Mouse (Mus musculus) forebrain, embryonic 16.5 days (tissue): ENCODE results near the gene Zfp599. TPM values are rescaled to one million over a fixed set of nuclear protein-coding genes. Genes with fewer than 3 reads are reported as not detected.
"Not testable (repeated sequence)": the region's sequence is repeated elsewhere in the genome, so short reads cannot be mapped to it uniquely, and the experiment has no call there.

Experiments
- ATAC-seq: fragments of 200-750 bp; cut with Nextera tagmentation; 2 replicates; pipeline ENCODE4 v1.8.0; 2017; ENCODE audit warnings: mild to moderate bottlenecking, moderate library complexity
- H3K27ac ChIP-seq: fragments of 300-500 bp; sonication (generic); 2 replicates; pipeline ENCODE4 v1.5.1; 2014; ENCODE audit warnings: low read length, control low read depth
- H3K27me3 ChIP-seq: fragments of 300-500 bp; sonication (generic); replicated peaks from 2 replicates; pipeline ENCODE4 v1.6.1; 2014; ENCODE audit warnings: low read length; ENCODE audit not compliant: control insufficient read depth, insufficient read depth
- H3K36me3 ChIP-seq: fragments of 300-500 bp; sonication (generic); 2 replicates; pipeline ENCODE4 v1.6.1; 2014; ENCODE audit not compliant: control insufficient read depth, insufficient read depth
- H3K4me1 ChIP-seq: fragments of 300-500 bp; sonication (generic); replicated peaks from 2 replicates; pipeline ENCODE4 v1.6.1; 2014; ENCODE audit warnings: low read length; ENCODE audit not compliant: control insufficient read depth, insufficient read depth
- H3K4me2 ChIP-seq: fragments of 300-500 bp; sonication (generic); 2 replicates; pipeline ENCODE4 v1.6.1; 2014; ENCODE audit warnings: mild to moderate bottlenecking, low read length, control low read depth
- H3K4me3 ChIP-seq: fragments of 300-500 bp; sonication (generic); replicated peaks from 2 replicates; pipeline ENCODE4 v1.5.1; 2014; ENCODE audit warnings: mild to moderate bottlenecking, low read length, control low read depth
- H3K9ac ChIP-seq: fragments of 300-500 bp; sonication (generic); replicated peaks from 2 replicates; pipeline ENCODE4 v1.6.1; 2014; ENCODE audit warnings: low read depth, low read length, control low read depth
- H3K9me3 ChIP-seq: fragments of 300-500 bp; sonication (generic); 2 replicates; pipeline ENCODE4 v1.6.1; 2016; ENCODE audit warnings: low read length; ENCODE audit not compliant: control insufficient read depth
- WGBS: fragments of 180-500 bp; shearing (Covaris S2); extraction: QIAGEN DNeasy Blood & Tissue Kit; methylation state at CpG from one replicate; pipeline ENCODE4 v1.1.7; 2014; 5-methylcytosine and 5-hydroxymethylcytosine counted together
- polyA plus RNA-seq: library from polyadenylated mRNA; unstranded; fragments of >200 nt; fragmentation: Nextera tagmentation; extraction: Ambion mirVana; gene quantifications from 2 replicates; pipeline ENCODE4 v1.2.1, GENCODE M21; 2015

The Zfp599 gene
- polyA plus RNA-seq, 1 experiment from 2014 or later, result 12.9 TPM

DNA sequence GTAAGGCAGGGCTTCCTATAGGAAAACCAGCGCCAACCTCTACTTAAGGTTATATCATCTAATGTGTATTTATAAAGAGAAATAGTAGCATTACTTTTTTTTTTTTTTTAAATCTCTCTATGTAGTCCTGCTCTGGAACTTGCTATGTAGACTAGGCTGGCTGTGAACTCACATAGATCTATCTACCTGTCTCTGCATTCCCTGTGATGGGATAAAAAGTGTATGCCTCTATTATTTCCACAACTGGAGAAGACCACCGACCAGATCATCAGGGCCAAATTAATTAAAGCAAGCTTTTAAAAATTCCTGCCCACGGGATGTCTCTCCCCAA is 362 bp upstream of the Zfp599 start:
- Histone ChIP-seq H3K4me3 (peak overlapping the region; percentile 70), H3K36me3 (peaks cover 8% of the 10 kb centered on the region), H3K4me2 (peak overlapping the region; percentile 74), H3K4me1 (0 out of 2 replicates have a peak, but pooled peaks cover 4% of the 10 kb centered on the region), H3K9me3 (no peaks in the 10 kb centered on the region; the same call in 1 of the 2 replicates), H3K9ac (peak overlapping the region; percentile 86; the same call in 1 of the 2 replicates), H3K27me3 (0 out of 2 replicates have a peak, but pooled peaks cover 2% of the 10 kb centered on the region), H3K27ac (no peak overlapping the region)
- 29% methylated on average over 3 of the region's 3 CpGs for WGBS
- no peak for ATAC-seq

DNA sequence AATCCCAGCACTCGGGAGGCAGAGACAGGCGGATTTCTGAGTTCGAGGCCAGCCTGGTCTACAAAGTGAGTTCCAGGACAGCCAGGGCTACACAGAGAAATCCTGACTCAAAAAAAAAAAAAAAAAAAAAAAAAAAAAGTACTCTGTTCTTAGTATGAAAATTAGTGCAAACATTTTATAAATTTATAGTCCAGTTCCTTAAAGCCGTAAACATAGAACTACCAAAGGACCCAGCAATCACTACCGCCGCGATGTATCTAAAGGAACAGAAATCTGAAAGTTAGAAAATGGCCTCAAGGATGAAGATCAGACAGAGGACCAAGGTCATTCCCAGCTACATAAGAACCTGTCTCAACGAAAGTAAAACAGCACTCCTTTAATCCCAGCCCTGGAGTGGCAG is 911 bp downstream of the Zfp599 start:
- H3K4me1 ChIP-seq, result 0 out of 2 replicates have a peak, but pooled peaks cover 4% of the 10 kb centered on the region
- H3K27ac ChIP-seq, result no peak overlapping the region
- H3K36me3 ChIP-seq, result peaks cover 15% of the 10 kb centered on the region
- no peak overlapping the region; the same call in 1 of the 2 replicates for H3K9ac ChIP-seq
- 86% methylated on average over 8 of the region's 8 CpGs for WGBS
- H3K9me3 ChIP-seq, result peaks cover 3% of the 10 kb centered on the region; the same call in 1 of the 2 replicates
- 0 out of 2 replicates have a peak, but pooled peaks cover 2% of the 10 kb centered on the region for H3K27me3 ChIP-seq
- H3K4me3 ChIP-seq, result peak overlapping the region; percentile 70
- peak overlapping the region; percentile 74 for H3K4me2 ChIP-seq
- ATAC-seq, result no peak

- H3K9ac ChIP-seq, result no peak overlapping the region
- no peaks in the 10 kb centered on the region for H3K27me3 ChIP-seq
- peaks cover 33% of the 10 kb centered on the region for H3K36me3 ChIP-seq
- no peak overlapping the region for H3K4me3 ChIP-seq
- 0 out of 2 replicates have a peak, but pooled peaks cover 4% of the 10 kb centered on the region for H3K4me1 ChIP-seq
- no peak overlapping the region for H3K4me2 ChIP-seq
- ATAC-seq, result no peak
- 98% methylated on average over 4 of the region's 4 CpGs for WGBS
- no peak overlapping the region for H3K27ac ChIP-seq
- peaks cover 7% of the 10 kb centered on the region for H3K9me3 ChIP-seq
Observed at GRCm38 (mm10) chr9:22256579-22256978, 3.1 kb downstream of the Zfp599 start.

DNA sequence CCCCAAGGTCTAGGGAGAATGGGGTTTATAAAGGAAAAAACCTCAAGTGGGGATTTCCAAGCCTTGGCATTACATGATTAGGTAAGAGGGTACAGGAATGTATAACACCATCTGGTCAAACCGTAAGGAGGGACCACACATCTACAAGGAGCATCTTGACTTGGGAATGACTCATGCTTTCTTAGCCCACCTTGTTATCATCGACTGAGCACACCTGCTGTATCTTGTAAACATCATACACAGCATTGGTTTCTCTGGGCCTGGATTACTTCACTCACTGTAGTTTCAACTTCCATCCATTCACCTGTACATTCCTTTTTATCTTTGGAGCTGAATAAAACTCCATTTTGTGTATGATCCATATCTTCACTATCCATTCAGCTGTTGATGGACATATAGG is 15.5 kb downstream of the Zfp599 start:
- H3K4me3 ChIP-seq, result no peak overlapping the region
- H3K9ac ChIP-seq, result no peak overlapping the region
- no peaks in the 10 kb centered on the region for H3K27me3 ChIP-seq
- WGBS, result 88% methylated on average over 2 of the region's 2 CpGs
- H3K4me2 ChIP-seq, result no peak overlapping the region
- peaks cover 13% of the 10 kb centered on the region for H3K9me3 ChIP-seq
- no peaks in the 10 kb centered on the region for H3K4me1 ChIP-seq
- H3K36me3 ChIP-seq, result peaks cover 50% of the 10 kb centered on the region
- no peak overlapping the region for H3K27ac ChIP-seq
- no peak for ATAC-seq

DNA sequence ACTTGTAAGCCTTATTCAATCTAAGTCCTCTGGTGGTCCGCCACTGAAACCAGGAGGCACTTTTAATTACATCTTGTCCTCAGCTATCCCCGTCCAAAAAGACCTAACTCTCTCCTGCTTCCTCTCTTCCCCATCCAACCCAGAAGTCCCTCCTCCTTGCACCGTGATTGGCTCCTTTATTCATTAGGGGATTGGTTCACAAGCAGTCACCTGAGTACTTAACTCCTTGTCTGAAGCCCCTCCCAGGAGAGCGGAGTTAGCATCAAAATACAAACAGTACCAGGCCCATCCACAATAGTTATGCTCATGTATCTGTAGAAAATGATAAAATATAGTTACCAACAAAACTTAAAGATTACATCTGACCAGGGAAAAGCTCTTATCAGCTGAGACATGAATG is 19.7 kb downstream of the Zfp599 start:
- peaks cover 36% of the 10 kb centered on the region for H3K36me3 ChIP-seq
- H3K9me3 ChIP-seq, result no peaks in the 10 kb centered on the region
- H3K27ac ChIP-seq, result no peak overlapping the region
- no peak overlapping the region for H3K4me3 ChIP-seq
- 94% methylated on average over 4 of the region's 4 CpGs for WGBS
- ATAC-seq, result no peak
- no peaks in the 10 kb centered on the region for H3K4me1 ChIP-seq
- no peak overlapping the region for H3K9ac ChIP-seq
- no peaks in the 10 kb centered on the region for H3K27me3 ChIP-seq
- H3K4me2 ChIP-seq, result no peak overlapping the region

GRCm38 (mm10) chr9:22230556-22230955 is 29.1 kb downstream of the Zfp599 start:
- Histone ChIP-seq H3K27me3 (no peaks in the 10 kb centered on the region), H3K27ac (no peak overlapping the region), H3K36me3 (no peaks in the 10 kb centered on the region), H3K9ac (no peak overlapping the region), H3K4me3 (no peak overlapping the region), H3K4me1 (0 out of 2 replicates have a peak, but pooled peaks cover 5% of the 10 kb centered on the region), H3K4me2 (no peak overlapping the region), H3K9me3 (no peaks in the 10 kb centered on the region)
- ATAC-seq, result no peak

DNA sequence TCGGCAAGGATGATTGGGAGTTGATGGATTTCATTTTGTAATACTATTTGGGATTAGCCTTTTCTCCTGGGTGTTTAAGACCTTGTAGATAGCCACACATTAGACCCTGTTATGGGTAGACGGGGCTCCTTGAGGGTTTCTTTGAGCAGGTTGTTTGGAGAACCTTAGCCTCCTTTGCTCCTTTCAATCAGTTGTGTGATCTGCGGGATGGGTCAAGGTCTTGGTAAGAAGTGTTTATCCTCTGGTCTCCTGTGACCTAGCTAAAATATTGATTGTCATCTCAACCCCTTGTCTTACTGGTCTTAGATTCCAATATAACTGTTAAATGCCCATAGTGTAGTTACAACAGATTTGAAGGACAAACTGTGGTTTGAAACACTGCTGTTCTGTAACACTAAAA is 29.6 kb downstream of the Zfp599 start:
- no peak for ATAC-seq
- 91% methylated on average over 3 of the region's 3 CpGs for WGBS
- no peak overlapping the region for H3K4me3 ChIP-seq
- H3K9me3 ChIP-seq, result no peaks in the 10 kb centered on the region
- no peak overlapping the region for H3K27ac ChIP-seq
- H3K4me1 ChIP-seq, result 0 out of 2 replicates have a peak, but pooled peaks cover 5% of the 10 kb centered on the region
- no peak overlapping the region for H3K9ac ChIP-seq
- H3K27me3 ChIP-seq, result no peaks in the 10 kb centered on the region
- no peak overlapping the region for H3K4me2 ChIP-seq
- no peaks in the 10 kb centered on the region for H3K36me3 ChIP-seq

DNA sequence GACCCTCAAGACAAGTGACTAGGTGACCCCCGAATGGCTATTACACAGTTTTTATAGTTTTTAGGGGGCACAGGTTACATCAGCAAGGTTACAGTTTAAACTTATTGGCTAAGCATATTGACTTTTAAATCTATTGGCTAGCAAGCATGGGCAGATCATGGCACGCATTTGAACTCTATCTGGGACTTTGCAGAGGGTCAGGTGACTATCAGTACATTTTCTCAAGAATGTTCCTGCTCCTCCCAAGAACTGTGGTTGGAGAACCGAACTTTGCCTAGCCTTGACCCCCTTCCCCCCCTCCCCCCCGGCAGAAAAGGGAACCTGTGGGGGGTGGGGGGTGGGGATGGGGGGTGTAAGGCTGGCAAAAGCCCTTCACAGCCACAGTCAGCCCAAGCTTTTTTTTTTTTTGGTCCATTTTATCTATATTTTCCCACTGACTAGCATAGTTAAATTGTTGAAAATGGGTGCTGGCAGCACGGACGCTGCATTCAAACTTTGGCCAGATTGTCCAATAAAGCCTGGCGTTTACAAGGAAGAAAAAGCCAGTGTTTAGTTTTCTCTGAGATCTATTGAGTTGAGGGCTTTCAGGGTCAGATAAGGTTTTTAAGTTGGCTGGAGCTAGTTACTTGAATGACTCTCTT is 30.2 kb downstream of the Zfp599 start:
- Histone ChIP-seq H3K4me1 (0 out of 2 replicates have a peak, but pooled peaks cover 5% of the 10 kb centered on the region), H3K4me2 (no peak overlapping the region), H3K36me3 (no peaks in the 10 kb centered on the region), H3K4me3 (no peak overlapping the region), H3K9ac (no peak overlapping the region), H3K27ac (no peak overlapping the region), H3K27me3 (no peaks in the 10 kb centered on the region), H3K9me3 (no peaks in the 10 kb centered on the region)
- WGBS, result 93% methylated on average over 7 of the region's 7 CpGs
- ATAC-seq, result no peak

GRCm38 (mm10) chr9:22226846-22227245 is 32.8 kb downstream of the Zfp599 start:
- H3K36me3 ChIP-seq, result no peaks in the 10 kb centered on the region
- H3K4me2 ChIP-seq, result no peak overlapping the region
- H3K4me3 ChIP-seq, result no peak overlapping the region
- no peak for ATAC-seq
- no peaks in the 10 kb centered on the region for H3K9me3 ChIP-seq
- 90% methylated on average over 15 of the region's 15 CpGs for WGBS
- no peak overlapping the region for H3K9ac ChIP-seq
- H3K27me3 ChIP-seq, result no peaks in the 10 kb centered on the region
- H3K27ac ChIP-seq, result no peak overlapping the region
- H3K4me1 ChIP-seq, result 0 out of 2 replicates have a peak, but pooled peaks cover 5% of the 10 kb centered on the region

GRCm38 (mm10) chr9:22226389-22226673 is 33.4 kb downstream of the Zfp599 start:
- H3K27me3 ChIP-seq, H3K9me3 ChIP-seq, H3K4me1 ChIP-seq, ATAC-seq, H3K9ac ChIP-seq, H3K27ac ChIP-seq, H3K36me3 ChIP-seq: not testable (repeated sequence)
- 69% methylated on average over 7 of the region's 7 CpGs for WGBS
- Histone ChIP-seq H3K4me3 (peak overlapping the region; percentile 96), H3K4me2 (peak overlapping the region; percentile 79)
